Mouse (Mus musculus) 416B (cell line): ENCODE data around the gene Gigyf2.
"Not testable (repeated sequence)": the region's sequence is repeated elsewhere in the genome, so short reads cannot be mapped to it uniquely, and the experiment has no call there.

ENCODE experiments used
- DNase-seq: peaks from one replicate; pipeline ENCODE4 v3.0.0; 2011; ENCODE audit warnings: low read depth

Gigyf2 gene

DNA sequence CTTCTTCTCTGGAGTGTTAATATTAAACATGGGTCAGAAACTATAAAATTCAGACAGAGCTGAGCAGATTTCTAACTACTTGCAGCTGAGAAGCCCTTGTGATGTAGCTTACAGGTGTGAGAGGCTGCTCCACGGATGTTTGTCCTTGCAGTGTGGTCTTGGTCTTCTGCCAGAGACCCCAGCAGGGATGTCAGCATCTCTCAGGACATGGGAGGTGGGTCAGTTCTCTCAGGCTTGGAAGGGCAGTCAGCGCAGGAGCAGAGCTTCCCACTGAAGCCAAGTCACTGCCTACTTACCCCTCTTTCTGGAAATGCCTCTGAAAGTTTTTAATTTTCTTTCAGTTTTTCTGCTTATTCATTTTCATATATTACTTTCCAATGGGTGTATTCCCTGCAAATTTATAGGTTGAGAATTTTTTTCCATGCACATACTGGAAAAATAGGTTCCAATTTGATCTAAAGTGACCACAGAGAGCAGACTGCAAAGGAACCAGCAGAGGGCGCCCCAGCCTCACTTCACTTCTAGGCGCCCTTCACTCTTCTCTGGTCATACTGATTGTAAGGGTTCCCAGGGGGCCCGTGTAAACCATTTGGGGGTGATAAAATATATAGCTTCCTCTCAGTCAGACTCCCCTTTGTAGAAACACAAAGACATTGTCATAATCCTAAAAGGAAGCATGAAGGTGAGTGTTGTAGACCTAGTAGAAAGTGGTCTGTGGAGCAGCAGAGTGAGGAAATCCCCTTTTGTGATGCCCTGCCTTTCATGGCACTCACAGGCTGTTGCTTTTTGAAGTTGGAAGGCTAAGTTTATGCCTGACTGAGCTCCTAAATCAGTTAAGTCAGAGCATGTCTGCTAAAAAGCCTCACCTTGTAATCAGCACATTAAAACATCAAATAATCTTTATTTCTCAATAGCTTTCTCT lies 120.6 kb downstream of the Gigyf2 start:
- DNase-seq: peak; percentile 60

DNA sequence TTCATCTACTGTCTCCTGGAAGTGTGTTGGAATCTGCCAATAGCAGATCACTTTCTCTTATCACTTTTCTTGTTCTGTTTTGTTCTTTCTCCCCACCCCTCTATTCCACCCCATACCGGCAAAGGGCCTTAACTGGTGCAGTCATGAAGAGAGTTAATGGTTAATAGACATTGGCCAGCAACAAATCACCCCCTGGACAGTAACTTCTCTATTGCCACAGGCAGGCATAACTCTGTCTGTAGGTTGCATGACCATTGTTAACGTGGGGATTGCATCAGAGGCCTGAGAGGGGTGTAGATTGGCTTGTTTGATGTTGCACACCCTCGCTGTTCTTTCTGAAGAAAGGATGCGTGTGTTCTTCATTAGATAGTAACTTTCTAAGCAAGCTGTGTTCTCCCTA lies 122.6 kb downstream of the Gigyf2 start:
- DNase-seq: no peak

DNA sequence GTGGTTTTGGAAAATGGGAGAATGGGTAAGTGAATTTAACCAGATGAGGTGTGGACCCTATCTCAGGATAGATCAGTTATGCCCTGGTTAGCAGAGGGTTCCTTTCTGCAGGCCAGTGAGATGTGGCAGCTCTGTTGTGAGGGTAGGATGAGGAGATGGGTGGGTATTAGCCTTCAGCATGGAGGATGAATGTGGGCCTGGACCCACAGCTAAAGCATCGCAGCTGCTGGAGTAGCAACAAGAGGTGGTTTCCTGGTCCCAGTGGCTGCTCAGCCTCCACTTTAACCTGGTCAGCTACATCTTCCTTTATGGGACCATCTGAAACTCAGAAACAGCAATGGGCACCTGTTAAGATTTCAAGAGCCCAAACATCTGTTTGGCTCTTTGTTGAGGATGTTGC lies 129.6 kb downstream of the Gigyf2 start:
- no peak for DNase-seq

DNA sequence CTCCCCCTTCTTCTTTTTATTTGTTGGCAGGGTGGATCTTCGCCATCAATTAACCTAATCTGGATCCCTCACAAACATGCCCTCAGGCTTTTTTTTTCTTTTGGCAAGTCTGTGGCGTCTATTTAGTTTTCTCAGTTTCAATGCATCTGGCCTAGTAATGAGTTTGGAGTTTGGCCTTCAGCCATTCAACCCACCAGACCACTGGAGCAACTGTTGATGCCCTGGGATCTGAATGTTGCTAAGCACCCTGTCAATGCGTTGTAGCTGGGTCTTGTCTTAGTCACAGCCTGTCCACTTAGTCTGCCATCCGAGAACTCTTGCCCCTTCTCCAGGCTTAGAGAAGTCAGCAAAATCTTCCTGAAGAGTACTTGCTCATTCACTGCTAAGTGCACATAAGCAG lies 131.2 kb downstream of the Gigyf2 start:
- no peak for DNase-seq

DNA sequence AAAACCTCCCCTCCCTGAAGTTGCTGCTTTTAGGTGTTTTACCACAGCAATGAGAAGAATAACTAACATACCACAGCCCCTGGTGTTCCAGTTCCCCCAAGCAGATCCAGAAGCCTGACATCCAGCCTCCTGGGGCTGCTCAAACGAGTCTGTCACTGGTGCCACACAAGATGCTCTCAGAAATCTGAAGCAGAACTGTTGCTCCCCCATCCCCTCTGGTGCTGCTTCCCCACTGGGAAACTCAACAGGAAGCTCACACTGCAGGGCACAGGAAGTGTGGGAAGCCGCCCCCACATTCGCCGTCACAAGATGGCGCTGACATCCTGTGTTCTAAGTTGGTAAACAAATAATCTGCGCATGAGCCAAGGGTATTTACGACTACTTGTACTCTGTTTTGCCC lies 133.1 kb downstream of the Gigyf2 start:
- peak; percentile 46 for DNase-seq

DNA sequence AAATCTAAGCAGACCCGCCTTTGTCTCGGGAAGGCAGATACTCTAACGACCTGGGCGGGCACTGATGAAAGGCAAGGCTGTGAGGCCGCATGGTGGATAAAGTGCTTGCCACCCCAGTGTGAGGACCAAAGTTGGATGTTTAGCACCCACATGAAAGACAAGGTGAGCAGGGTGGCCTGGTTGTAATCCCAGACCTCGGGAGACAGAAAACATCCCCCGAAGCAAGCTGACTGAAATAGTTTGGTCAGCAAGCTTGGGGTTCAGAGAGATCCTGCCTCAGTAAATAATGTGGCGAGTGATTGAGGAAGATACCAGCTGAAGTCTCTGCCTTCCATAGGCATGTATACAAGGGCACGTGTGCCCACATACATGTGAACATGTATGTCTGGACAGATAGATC lies 140.7 kb downstream of the Gigyf2 start:
- peak; percentile 26 for DNase-seq

DNA sequence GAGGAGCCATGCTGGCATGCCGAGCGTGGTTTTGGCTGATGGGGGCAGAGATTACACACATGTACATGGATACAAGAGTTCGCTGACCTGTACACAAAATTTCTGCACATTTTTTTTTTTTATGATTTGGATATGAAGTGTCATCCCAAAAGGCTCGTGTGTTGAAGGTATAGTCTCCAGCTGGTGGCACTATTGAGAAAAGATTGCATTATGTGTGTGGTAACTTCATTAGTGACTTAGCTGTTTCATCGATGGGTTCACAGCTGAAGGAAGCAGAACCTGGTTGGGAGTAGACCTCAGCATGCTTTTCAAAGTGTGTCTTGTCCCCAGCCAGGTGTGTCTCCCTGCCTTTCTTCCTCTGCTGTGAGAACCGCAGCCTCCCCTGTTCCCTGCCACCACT lies 141.5 kb downstream of the Gigyf2 start:
- DNase-seq: peak; percentile 76

DNA sequence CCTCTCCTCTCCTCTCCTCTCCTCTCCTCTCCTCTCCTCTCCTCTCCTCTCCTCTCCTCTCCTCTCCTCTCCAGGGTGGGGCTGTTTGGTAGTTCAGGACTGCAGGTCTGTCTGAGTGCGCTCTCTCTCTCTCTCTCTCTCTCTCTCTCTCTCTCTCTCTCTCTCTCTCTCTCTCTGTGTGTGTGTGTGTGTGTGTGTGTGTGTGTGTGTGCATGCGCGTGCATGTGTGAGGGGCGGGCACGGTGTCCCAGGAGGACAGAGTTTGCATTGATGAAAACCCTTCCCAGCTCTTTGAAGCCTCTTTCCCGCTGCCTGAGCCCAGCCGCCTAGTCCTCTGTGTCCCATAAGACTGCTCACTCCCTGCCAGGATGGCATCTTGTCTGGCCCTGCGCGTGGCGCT lies 143.2 kb downstream of the Gigyf2 start, which contains the start of gene Snorc:
Gene Snorc (plus strand): TSS at position 301 of the 400 bp plus-strand sequence.
- DNase-seq: not testable (repeated sequence)

DNA sequence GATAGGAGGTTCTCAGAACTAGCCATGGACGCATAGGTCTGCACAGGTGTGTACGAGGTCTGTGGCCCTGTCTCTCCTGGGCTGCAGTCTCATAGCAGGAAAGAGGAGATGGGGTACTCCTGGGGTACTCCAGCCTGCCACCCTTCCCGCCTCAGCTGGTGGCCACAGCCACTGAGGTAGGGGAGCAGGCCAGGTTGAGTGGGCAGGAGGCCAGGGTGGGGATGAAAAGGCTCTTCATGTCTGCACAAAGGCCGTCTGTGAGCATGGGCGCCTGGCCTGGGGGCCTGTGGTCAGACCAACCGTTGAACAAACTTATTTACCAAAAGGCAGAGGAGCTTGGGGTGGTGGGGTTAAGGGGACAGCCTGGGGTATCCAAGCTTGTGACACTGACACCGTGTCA lies 145.1 kb downstream of the Gigyf2 start:
- DNase-seq: no peak

DNA sequence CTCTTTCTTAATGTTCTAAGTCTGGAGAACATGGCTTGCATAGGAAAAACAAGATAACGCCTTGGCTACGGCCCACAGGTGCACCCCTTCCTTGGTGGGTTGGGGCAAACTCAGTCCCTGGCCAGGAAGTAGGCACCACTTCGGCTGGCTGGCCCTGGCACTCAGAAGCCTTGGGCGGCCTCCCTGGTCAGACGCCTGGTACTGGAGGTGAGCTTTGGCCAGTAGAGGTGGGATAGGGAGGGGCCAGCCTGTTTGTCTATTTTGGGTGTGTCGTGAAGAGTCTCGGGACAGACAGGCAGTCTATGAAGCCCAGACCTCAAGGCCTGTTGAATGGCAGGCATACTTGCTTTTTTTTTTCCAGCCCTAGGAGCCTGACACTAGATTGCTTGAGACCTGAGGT lies 145.8 kb downstream of the Gigyf2 start:
- DNase-seq: no peak

DNA sequence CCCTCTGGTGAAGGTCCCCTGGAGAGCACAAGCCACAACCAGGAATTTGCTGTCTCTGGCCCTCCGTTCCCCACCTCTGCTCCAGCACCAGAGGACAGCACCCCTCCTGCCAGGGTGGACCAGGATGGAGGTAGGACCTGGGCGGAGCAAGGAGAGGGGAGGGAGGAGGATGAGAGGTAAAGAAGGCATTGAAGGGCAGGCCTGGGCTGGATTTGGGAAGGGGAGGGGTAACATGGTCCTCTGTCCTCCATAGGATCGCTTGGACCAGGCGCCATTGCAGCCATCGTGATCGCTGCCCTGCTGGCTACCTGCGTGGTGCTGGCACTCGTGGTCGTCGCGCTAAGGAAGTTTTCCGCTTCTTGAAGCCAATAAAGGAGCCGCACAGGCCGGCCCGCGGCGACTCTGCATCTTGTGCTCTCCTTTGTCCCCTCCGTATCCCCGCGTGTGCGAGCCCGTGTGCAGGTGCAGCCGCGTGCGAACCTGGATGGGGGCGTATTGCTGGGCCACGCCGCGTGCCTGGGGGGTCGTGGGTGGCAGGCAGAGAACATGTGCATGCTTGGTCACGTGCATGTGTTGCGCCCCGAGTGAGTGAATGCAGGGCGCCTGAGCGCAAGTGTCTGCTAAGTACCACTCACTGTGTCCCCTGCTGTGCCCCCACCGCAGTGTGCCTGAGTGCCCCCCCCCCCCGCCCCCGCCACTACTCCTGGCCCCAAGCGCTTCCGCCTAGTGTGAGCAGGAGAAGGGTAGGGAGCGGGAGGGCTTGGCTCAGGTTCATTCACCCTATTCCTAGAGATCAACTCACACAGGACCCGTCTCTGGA lies 148.5 kb downstream of the Gigyf2 start:
- no peak for DNase-seq

DNA sequence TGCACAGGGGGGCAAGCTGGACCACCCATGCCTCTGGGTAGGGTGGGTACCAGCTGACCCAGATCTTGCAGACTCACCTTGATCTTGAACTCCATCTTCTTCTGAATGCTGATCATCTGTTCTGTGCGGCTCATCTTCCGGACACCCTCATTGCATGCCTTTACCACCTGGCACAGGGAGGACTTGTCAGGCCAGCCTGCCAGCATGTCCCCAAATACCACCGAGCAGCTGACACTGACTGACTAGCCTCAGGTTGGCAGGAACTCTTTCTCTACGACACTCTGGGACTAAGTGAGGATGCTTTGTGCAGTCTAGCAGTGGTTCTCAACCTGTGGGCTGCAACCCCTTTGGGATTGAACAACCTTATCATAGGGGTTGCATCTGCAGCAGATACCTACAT lies 155.7 kb downstream of the Gigyf2 start:
- DNase-seq: no peak

DNA sequence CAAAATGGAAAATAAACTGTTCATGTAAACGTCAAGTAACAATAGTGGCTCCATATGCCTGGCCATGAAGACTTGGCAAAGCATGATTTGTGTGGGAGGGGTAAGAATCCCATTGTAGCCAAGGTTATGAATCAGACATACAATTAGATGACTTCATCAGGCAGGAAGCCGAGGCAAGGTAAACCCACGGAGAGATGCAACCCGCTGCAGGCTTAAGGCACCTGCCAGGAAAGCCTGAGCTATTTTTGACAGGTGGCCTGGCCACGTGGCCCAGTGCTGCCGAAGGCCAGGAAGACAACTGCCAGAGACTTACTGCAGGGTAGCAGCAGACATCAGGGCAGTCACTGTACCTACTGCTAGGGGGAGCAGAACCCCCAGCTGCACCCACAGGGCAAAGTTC lies 159.6 kb downstream of the Gigyf2 start:
- DNase-seq: no peak

DNA sequence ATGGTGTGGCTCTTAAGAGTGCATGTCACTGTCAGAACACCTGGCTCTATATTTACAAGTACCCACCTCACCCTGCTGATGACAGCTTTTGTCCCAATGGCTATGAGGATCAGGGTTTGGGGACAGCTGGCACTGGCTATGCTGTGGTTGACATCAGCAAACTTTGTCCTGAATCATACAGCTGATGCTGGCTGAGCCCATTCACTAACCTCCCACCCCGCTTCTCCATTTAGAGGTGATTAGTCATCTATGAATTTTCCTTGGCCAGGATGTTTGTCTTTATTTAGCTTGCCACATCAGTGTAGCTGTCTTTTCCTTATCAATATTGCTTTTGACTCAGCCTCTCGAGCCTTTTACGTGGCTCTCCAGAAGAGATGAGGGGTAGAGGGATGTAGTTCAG lies 165.5 kb downstream of the Gigyf2 start:
- DNase-seq: peak; percentile 11

DNA sequence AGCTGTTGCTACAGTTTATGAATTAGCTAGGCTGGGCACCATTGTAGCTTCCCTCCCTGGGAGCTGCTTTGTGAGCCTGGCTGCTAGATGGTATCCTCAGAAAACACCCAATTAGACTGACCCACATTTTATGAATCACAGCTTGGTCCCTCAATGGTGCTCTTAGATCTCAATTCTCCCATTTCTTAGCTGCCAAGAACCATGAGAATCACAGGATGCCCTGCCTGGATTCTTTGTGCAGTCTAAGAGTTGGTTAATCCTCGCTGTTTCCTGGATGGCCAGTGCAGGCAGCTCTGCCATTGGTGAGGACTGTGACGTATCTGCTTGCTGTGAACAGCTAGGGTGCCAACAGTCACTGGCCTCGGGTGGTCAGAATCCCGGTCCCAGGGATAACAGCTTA lies 166.7 kb downstream of the Gigyf2 start:
- no peak for DNase-seq
